Mouse (Mus musculus): ENCODE data around the gene A930033H14Rik. TPM values are rescaled to one million over a fixed set of nuclear protein-coding genes. Genes with fewer than 3 reads are reported as not detected.

Gene A930033H14Rik
- total RNA-seq, 2 experiments from 2014 or later, result 2.4 to 2.8 TPM

DNA sequence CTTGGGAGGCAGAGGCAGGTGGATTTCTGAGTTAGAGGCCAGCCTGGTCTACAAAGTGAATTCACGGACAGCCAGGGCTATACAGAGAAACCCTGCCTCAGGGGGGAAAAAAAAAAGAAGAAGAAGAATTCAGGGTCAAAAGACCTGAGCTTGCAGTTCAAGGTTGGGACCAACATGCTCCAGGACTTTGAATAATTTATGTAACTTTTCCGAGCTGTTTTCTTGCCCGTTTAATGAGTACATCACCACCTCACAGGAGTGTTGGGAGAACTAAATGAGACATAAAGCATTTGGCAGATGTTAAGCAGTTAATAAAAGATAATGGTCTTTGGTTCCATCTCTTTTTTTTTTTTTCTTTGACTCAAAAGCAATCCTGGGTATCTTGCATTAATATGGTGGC is 51.4 kb downstream of the A930033H14Rik start:
- intact Hi-C loops (cut with DNase I), result loop anchor here (10.0 kb wide), 1 partner anchor 257 kb away; no protein-coding TSS in a partner anchor
- DNase-seq, result no peak

DNA sequence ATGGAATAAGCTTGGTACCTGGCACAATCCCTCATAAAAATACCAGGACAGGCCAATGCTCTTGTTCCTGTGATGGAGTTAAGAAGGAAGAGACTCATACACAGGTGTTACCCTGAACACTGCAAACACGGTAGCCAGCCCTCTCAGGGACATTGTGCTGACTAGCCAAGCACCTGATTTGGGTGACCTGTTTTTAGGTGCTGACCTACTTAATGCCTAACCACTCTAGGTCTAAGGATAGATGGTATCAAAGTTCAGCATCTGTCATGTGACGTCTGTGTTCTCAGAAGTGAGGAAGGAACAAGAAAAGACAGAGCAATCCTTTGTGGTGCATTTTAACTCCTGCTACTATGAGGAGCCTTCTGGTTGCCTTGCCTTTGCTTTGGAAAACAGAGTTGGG is 52.0 kb downstream of the A930033H14Rik start:
- DNase-seq, result no peak
- intact Hi-C loops (cut with DNase I), result loop anchor here (10.0 kb wide), 1 partner anchor 256 kb away; no protein-coding TSS in a partner anchor

Other genes with a start within 250 kb of the A930033H14Rik start
- gene Rhobtb1, start 61.7 kb downstream of the A930033H14Rik start, total RNA-seq (2021), result 100 to 1,000 TPM; 136 TPM
- 10 to 100 TPM; 10.4 to 16.0 TPM for gene Cdk1, start 139.8 kb upstream of the A930033H14Rik start, total RNA-seq (2021)
- 10 to 100 TPM; 78.4 to 78.6 TPM for gene Ank3, start 185.7 kb upstream of the A930033H14Rik start, total RNA-seq (2021)